Mouse (Mus musculus) cerebellum, adult 2 months (tissue): Measurements from ENCODE around the gene Nfx1. TPM values are rescaled to one million over a fixed set of nuclear protein-coding genes. Genes with fewer than 3 reads are reported as not detected.

Experiments used
- DNase-seq, 2 experiments: peaks; one replicate each; pipeline ENCODE4 v3.0.0; 2021
- H3K27ac ChIP-seq: fragments of 200-500 bp; 2 replicates; pipeline ENCODE4 v1.5.1; 2012; ENCODE audit warnings: low read length, control low read depth, inconsistent platforms; ENCODE audit not compliant: insufficient read depth
- H3K27me3 ChIP-seq: fragments of 200-500 bp; 2 replicates; pipeline ENCODE4 v1.6.1; 2012; ENCODE audit warnings: inconsistent platforms, mild to moderate bottlenecking, low read length, moderate library complexity; ENCODE audit not compliant: control insufficient read depth, insufficient read depth
- H3K4me1 ChIP-seq: fragments of 200-500 bp; 2 replicates; pipeline ENCODE4 v1.6.1; 2011; ENCODE audit warnings: low read length; ENCODE audit not compliant: control insufficient read depth, insufficient read depth
- H3K4me3 ChIP-seq: fragments of 200-500 bp; replicated peaks from 2 replicates; pipeline ENCODE3; 2011; ENCODE audit warnings: mild to moderate bottlenecking, low read depth, low read length, control low read depth; ENCODE audit not compliant: insufficient read depth
- CTCF ChIP-seq: fragments of 200-500 bp; IDR thresholded peaks from 2 replicates; pipeline ENCODE4 v1.5.1; 2011; ENCODE audit warnings: low read depth, mild to moderate bottlenecking, control low read depth, low read length, moderate library complexity, borderline replicate concordance; ENCODE audit not compliant: insufficient read depth
- POLR2A ChIP-seq: fragments of 200-500 bp; IDR thresholded peaks from 2 replicates; pipeline ENCODE4 v1.6.1; 2011; ENCODE audit warnings: low read length, control low read depth, borderline replicate concordance; ENCODE audit not compliant: insufficient read depth
- WGBS: fragments of 180-500 bp; shearing (Covaris S2); methylation state at CpG from one replicate; pipeline ENCODE4 v1.1.7; 2018; 5-methylcytosine and 5-hydroxymethylcytosine counted together
- polyA plus RNA-seq: library from polyadenylated mRNA; depleted of rRNA; stranded (reverse); fragments of >200 nt; gene quantifications from 2 replicates; pipeline ENCODE4 v1.2.3, GENCODE M21; 2012

Nfx1 gene
- polyA plus RNA-seq, 1 experiment: 96.8 TPM

- Histone ChIP-seq H3K27me3 (no peaks in the 10 kb centered on the region), H3K4me1 (no peaks in the 10 kb centered on the region), H3K27ac (no peak overlapping the region), H3K4me3 (no peak overlapping the region)
- no peak for DNase-seq
- WGBS: 96% methylated on average over 5 of the region's 5 CpGs
- TF ChIP-seq POLR2A: no peak
- TF ChIP-seq CTCF: no peak
Measured at GRCm38 (mm10) chr4:40938793-40939192, 31.9 kb upstream of the Nfx1 start.

DNA sequence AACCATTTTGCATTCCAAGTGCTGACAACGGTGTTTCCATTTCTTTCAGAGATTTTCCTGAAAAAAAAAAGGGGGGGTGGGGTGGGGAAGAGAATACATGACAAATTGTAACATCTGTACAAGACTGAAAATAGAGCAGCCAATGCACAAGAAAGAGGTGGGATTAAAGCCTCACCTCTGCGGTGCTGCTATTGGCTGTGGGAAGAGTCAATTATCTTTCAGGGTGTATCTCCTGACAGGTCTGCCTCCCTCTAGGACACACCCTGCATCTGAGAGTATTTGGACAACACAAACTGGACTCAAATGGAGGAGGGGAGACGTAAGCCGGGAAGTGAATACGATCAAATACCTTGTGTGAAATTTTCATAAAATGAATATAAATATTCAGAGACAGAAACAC, 27.1 kb upstream of the Nfx1 start:
- TF ChIP-seq CTCF (no peak), POLR2A (no peak)
- Histone ChIP-seq H3K27me3 (no peaks in the 10 kb centered on the region), H3K27ac (no peak overlapping the region), H3K4me1 (no peaks in the 10 kb centered on the region), H3K4me3 (no peak overlapping the region)
- DNase-seq: no peak
- 96% methylated on average over 5 of the region's 5 CpGs for WGBS

- no peak for DNase-seq
- no peak for TF ChIP-seq CTCF
- TF ChIP-seq POLR2A: no peak
- Histone ChIP-seq H3K4me1 (no peaks in the 10 kb centered on the region), H3K4me3 (no peak overlapping the region), H3K27me3 (no peaks in the 10 kb centered on the region), H3K27ac (no peak overlapping the region)
- 93% methylated on average over 7 of the region's 7 CpGs for WGBS
Measured at GRCm38 (mm10) chr4:40946516-40947121, 24.1 kb upstream of the Nfx1 start.

- TF ChIP-seq CTCF: no peak
- TF ChIP-seq POLR2A: no peak
- H3K27me3 ChIP-seq: no peaks in the 10 kb centered on the region
- peak overlapping the region; percentile 8 for H3K27ac ChIP-seq
- under 1% methylated on average over 40 of the region's 40 CpGs for WGBS
- DNase-seq: no peak
- H3K4me3 ChIP-seq: peak overlapping the region; percentile 89
- H3K4me1 ChIP-seq: no peaks in the 10 kb centered on the region
Measured at GRCm38 (mm10) chr4:40947565-40948159, 23.0 kb upstream of the Nfx1 start.

- Histone ChIP-seq H3K27ac (peak within 1 kb of the TSS; percentile 56), H3K4me1 (no peaks in the 10 kb centered on the region), H3K4me3 (peak within 1 kb of the TSS; percentile 95), H3K27me3 (no peaks in the 10 kb centered on the region)
- DNase-seq: peak; percentile 99
- WGBS: under 1% methylated on average over 41 of the region's 50 CpGs
- TF ChIP-seq CTCF (no peak), POLR2A (peak; percentile 76)
Measured at GRCm38 (mm10) chr4:40948160-40948708, 22.5 kb upstream of the Nfx1 start, which contains the start of the genes Bag1 and Chmp5. TSS of gene Bag1 (minus strand) at chr4:40948294. TSS of gene Chmp5 (plus strand) at chr4:40948407.

DNA sequence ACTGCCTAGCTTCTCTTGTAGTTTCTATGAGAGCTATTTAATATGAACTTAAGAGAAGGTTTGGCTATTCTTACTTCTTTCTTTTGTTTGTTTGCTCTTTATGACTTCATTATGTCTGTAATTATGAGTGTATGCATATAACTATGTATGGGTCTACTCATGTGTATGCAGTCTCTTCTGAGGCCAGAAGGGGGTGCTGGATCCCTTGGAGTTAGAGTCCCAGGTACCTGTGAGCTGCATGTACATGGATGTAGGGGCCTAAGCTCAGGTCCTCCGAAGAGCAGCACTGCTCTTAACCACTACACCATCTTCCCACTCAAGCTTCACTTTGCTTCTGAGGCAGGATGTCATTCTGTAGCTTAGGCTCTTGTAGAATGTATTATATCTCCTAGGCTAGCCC, 17.2 kb upstream of the Nfx1 start:
- DNase-seq: no peak
- TF ChIP-seq POLR2A: no peak
- TF ChIP-seq CTCF: peak; percentile 11; the same call in 1 of the 2 replicates
- WGBS: 89% methylated on average over 1 of the region's 1 CpGs

GRCm38 (mm10) chr4:40955942-40956341, 14.8 kb upstream of the Nfx1 start:
- DNase-seq: no peak
- 91% methylated on average over 6 of the region's 6 CpGs for WGBS
- no peak overlapping the region for H3K27ac ChIP-seq
- no peaks in the 10 kb centered on the region for H3K27me3 ChIP-seq
- TF ChIP-seq POLR2A: no peak
- TF ChIP-seq CTCF: no peak
- H3K4me3 ChIP-seq: no peak overlapping the region
- no peaks in the 10 kb centered on the region for H3K4me1 ChIP-seq

More for the DNA sequence above, 17.2 kb upstream of the Nfx1 start:
- Histone ChIP-seq H3K27ac (no peak overlapping the region), H3K4me1 (no peaks in the 10 kb centered on the region), H3K4me3 (no peak overlapping the region), H3K27me3 (no peaks in the 10 kb centered on the region)

GRCm38 (mm10) chr4:40963536-40963935, 7.2 kb upstream of the Nfx1 start:
- Histone ChIP-seq H3K4me3 (no peak overlapping the region), H3K27ac (no peak overlapping the region), H3K27me3 (no peaks in the 10 kb centered on the region), H3K4me1 (no peaks in the 10 kb centered on the region)
- DNase-seq: no peak
- 89% methylated on average over 3 of the region's 3 CpGs for WGBS
- no peak for TF ChIP-seq CTCF
- no peak for TF ChIP-seq POLR2A
